Mouse (Mus musculus): Measurements from ENCODE around the gene Kcnj6. TPM values are rescaled to one million over a fixed set of nuclear protein-coding genes. Genes with fewer than 3 reads are reported as not detected.

Gene Kcnj6
- polyA plus RNA-seq, 1 experiment from 2014 or later, result not detected

DNA sequence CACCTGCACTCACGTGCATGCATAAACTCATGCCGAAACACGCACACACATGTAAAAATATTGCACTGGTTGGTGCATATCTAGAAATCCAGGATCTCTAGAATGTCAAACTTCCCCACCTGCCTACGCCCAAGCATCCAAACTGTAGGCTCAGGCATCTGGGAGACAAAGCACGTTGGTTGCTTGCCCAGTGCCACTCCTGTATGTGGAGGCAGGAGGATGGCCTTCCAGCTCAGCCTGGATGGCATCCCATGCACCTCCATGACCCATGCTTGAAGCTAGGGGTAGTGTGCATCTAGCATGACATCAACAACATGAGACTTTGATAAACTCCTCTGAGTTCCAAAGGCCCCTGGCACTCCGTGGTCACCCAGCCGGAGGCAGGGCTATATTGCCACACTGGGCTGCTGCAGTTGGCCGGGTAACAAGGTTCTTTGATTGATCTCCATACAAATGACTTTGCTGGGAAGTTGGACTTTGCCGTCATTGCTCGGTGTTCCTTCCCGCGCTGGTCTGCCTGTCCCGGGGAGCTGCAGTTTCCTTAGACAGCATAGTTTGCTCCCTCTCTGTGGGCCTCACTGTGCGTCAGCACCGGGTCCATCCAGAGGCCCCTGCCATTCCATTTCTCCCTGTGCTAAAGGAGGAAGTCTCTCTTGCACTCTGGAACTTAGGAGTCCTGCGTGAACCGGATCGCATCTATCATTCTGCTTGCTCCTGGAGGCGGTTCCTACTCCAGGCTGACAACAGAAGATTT, 144.9 kb downstream of the Kcnj6 start:
- no peaks in the 10 kb centered on the region for H3K36me3 ChIP-seq
- no peaks in the 10 kb centered on the region for H3K9me3 ChIP-seq
- no peak for ATAC-seq (ENCODE audit: insufficient number of reproducible peaks, insufficient read depth, low FRiP score, low TSS enrichment, low read depth)
- H3K27me3 ChIP-seq, result no peaks in the 10 kb centered on the region
- 79% methylated on average over 19 of the region's 19 CpGs for WGBS
- H3K4me1 ChIP-seq (replicated peaks), result peaks cover 8% of the 10 kb centered on the region; the same call in 1 of the 2 replicates
- H3K9ac ChIP-seq (replicated peaks), result no peak overlapping the region
- H3K27ac ChIP-seq, result no peak overlapping the region
- no peak overlapping the region for H3K4me3 ChIP-seq (replicated peaks)
- H3K4me2 ChIP-seq, result no peak overlapping the region

DNA sequence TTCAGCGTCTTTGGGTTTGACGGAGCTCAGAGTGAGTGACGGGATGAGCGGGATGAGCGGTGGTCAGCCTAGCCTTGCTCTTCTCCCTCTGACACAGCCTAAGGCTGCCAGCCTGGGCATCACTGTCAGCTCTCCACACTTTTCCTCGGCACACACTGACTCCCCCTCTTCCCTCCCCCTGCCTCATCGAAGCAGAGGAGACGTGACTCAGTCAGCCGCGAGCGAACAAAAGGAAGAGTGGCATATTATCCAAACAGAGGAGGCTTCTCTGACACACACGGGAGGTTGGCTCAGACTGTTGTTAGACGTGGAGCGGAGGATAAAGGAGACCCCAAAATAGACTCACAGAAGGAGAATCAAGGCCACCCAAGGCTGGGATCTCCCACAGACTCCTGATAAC, 147.1 kb downstream of the Kcnj6 start:
- Histone ChIP-seq H3K9me3 (no peaks in the 10 kb centered on the region), H3K27ac (no peak overlapping the region), H3K36me3 (no peaks in the 10 kb centered on the region), H3K4me2 (no peak overlapping the region), H3K27me3 (no peaks in the 10 kb centered on the region), H3K4me3 (replicated peaks) (no peak overlapping the region), H3K9ac (replicated peaks) (no peak overlapping the region), H3K4me1 (replicated peaks) (peaks cover 8% of the 10 kb centered on the region; the same call in 1 of the 2 replicates)
- WGBS, result 77% methylated on average over 14 of the region's 14 CpGs
- no peak for ATAC-seq (ENCODE audit: insufficient number of reproducible peaks, insufficient read depth, low FRiP score, low TSS enrichment, low read depth)

DNA sequence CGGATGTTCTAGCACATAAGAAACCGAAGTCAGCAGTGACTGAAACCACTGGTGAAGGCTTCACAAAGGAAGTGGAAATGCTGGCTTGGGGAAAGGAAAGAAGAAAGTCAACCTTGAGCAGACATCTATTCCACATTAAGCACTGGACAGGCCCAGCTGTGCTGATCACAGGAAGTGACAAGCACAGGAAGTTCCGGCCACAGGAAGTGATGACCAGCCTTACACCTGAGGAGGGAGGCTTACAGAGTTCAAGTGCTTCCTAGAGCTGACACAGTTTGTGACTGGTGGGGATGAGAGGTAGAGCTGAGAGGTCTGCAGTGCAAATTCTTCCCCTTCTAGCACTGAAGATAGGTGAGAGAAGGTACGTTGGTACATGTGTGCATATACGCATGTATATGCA, 151.5 kb downstream of the Kcnj6 start:
- H3K36me3 ChIP-seq, result no peaks in the 10 kb centered on the region

DNA sequence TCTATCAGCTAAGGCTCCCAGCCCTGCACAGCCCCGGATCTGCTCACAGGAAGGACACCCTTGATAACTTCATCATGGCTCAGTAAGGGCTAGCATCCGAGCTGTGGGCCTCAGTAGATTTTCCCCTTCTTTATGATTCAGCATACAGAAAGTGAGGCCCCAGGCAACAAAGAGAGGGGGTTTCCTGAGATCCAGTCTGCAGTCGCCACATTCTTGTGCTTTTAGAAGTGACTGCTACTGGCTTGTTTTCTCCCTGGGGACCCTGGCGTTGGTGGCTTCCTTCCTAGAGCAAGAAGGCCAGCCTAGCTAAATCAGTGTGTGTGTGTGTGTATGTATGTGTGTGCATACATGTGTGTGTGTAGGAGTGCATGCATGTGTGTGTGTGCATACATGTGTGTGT, 152.7 kb downstream of the Kcnj6 start:
- no peaks in the 10 kb centered on the region for H3K27me3 ChIP-seq
- no peak for ATAC-seq (ENCODE audit: insufficient number of reproducible peaks, insufficient read depth, low FRiP score, low TSS enrichment, low read depth)
- H3K4me1 ChIP-seq (replicated peaks), result peaks cover 11% of the 10 kb centered on the region; the same call in 1 of the 2 replicates
- H3K4me2 ChIP-seq, result no peak overlapping the region
- no peak overlapping the region for H3K4me3 ChIP-seq (replicated peaks)
- 67% methylated on average over 4 of the region's 4 CpGs for WGBS
- no peak overlapping the region for H3K9ac ChIP-seq (replicated peaks)
- H3K9me3 ChIP-seq, result no peaks in the 10 kb centered on the region
- no peak overlapping the region for H3K27ac ChIP-seq
- no peaks in the 10 kb centered on the region for H3K36me3 ChIP-seq

More for the DNA sequence above, 151.5 kb downstream of the Kcnj6 start:
- Histone ChIP-seq H3K9ac (replicated peaks) (no peak overlapping the region), H3K4me1 (replicated peaks) (peaks cover 8% of the 10 kb centered on the region; the same call in 1 of the 2 replicates), H3K4me2 (no peak overlapping the region), H3K27ac (no peak overlapping the region), H3K4me3 (replicated peaks) (no peak overlapping the region), H3K9me3 (no peaks in the 10 kb centered on the region), H3K27me3 (no peaks in the 10 kb centered on the region)
- WGBS, result 93% methylated on average over 5 of the region's 5 CpGs
- ATAC-seq (ENCODE audit: insufficient number of reproducible peaks, insufficient read depth, low FRiP score, low TSS enrichment, low read depth), result no peak

DNA sequence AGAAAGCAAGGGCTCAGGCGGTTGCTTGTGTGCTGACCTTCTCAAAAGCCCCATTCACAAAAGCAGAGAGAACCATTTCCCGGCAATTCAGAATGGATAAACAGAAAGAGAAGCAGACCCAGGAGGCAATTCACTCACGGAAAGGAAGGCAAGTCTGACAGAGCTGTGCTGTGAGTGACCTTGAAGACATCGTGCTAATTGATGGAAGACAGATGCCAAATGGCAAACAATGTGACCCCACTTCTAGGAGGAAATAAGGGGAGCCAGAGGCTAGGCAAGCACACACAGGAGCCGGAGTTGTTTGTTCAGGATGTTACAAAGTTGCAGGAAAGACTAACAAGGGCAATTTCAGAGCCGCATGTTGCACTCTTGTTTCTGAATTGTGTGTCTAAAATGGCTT, 158.1 kb downstream of the Kcnj6 start:
- 32% methylated on average over 6 of the region's 6 CpGs for WGBS
- ATAC-seq (ENCODE audit: insufficient number of reproducible peaks, insufficient read depth, low FRiP score, low TSS enrichment, low read depth), result no peak

DNA sequence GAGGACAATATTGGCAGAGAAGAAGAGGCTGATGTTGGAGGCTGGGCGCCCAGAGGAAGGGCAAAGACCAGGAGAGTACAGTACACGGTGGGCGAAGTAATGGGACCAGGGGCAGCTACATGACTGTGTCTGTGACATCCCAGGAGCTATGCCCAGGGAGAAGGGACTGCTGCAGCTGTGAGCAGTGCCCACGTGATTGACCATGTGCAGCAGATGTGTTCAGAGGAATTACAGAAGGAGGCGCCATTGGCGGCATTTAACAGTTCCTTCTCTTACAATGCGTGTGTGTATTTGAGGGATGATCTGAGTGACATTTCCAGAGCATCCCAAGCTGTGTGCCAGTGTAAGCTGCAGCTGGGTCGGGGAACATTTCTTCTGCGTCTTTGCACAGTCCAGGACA, 159.6 kb downstream of the Kcnj6 start:
- Histone ChIP-seq H3K27ac (no peak overlapping the region), H3K4me3 (replicated peaks) (no peak overlapping the region), H3K27me3 (peaks cover 3% of the 10 kb centered on the region; the same call in 1 of the 2 replicates), H3K4me2 (no peak overlapping the region), H3K9ac (replicated peaks) (no peak overlapping the region), H3K36me3 (no peaks in the 10 kb centered on the region), H3K9me3 (no peaks in the 10 kb centered on the region), H3K4me1 (replicated peaks) (peaks cover 22% of the 10 kb centered on the region)
- ATAC-seq (ENCODE audit: insufficient number of reproducible peaks, insufficient read depth, low FRiP score, low TSS enrichment, low read depth), result no peak
- WGBS, result 87% methylated on average over 9 of the region's 9 CpGs

More for the DNA sequence above, 158.1 kb downstream of the Kcnj6 start:
- Histone ChIP-seq H3K36me3 (no peaks in the 10 kb centered on the region), H3K9ac (replicated peaks) (no peak overlapping the region), H3K4me1 (replicated peaks) (peaks cover 22% of the 10 kb centered on the region), H3K4me2 (no peak overlapping the region), H3K9me3 (no peaks in the 10 kb centered on the region), H3K27me3 (peaks cover 3% of the 10 kb centered on the region; the same call in 1 of the 2 replicates), H3K27ac (no peak overlapping the region), H3K4me3 (replicated peaks) (no peak overlapping the region)

DNA sequence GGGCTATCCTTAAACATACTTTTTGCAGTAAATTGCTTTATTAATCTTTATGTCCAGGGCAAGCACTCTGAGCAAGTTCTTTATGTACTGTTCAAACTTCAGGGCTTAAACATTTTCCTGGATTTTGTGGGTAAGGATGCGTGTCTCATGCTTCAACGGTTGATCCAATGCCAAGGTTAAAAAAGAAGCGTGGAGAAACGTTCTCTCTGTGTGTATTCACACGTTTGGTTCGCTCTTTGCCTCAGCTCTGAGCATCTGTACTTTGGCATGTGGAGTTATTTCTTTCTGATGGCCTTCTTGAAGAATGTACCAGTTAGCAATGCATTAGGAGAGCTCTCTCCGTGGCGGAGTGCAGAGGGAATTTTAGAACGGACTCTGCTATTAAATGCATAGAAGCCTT, 163.0 kb downstream of the Kcnj6 start:
- Histone ChIP-seq H3K27me3 (peaks cover 3% of the 10 kb centered on the region; the same call in 1 of the 2 replicates), H3K9ac (replicated peaks) (no peak overlapping the region), H3K4me2 (no peak overlapping the region), H3K27ac (peak overlapping the region; percentile 41; the same call in 1 of the 2 replicates), H3K9me3 (no peaks in the 10 kb centered on the region), H3K36me3 (no peaks in the 10 kb centered on the region), H3K4me1 (replicated peaks) (peaks cover 18% of the 10 kb centered on the region), H3K4me3 (replicated peaks) (no peak overlapping the region)
- no peak for ATAC-seq (ENCODE audit: insufficient number of reproducible peaks, insufficient read depth, low FRiP score, low TSS enrichment, low read depth)
- 62% methylated on average over 9 of the region's 9 CpGs for WGBS

DNA sequence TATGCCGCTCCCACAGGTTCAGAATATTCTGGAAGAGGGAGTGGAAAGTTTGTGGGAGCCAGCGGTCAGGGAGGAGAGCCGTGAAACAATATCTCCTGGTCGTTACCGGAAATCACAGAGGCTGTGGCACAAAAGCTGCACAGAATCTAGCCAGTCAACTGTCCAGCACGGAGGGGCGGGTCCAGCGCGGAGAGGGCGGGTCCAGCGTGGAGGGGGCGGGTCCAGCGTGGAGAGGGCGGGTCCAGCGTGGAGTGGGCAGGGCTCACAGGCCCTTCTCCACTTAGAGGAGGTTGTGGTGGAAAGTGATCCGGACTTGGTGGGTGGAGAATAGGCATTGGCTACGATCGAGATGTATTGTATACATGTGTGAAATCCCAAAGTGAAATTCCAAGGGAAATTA, 169.3 kb downstream of the Kcnj6 start:
- no peak overlapping the region for H3K4me2 ChIP-seq
- no peaks in the 10 kb centered on the region for H3K9me3 ChIP-seq
- no peak overlapping the region for H3K4me3 ChIP-seq (replicated peaks)
- H3K36me3 ChIP-seq, result no peaks in the 10 kb centered on the region
- peaks cover 5% of the 10 kb centered on the region; the same call in 1 of the 2 replicates for H3K4me1 ChIP-seq (replicated peaks)
- H3K9ac ChIP-seq (replicated peaks), result no peak overlapping the region
- no peak overlapping the region for H3K27ac ChIP-seq
- ATAC-seq (ENCODE audit: insufficient number of reproducible peaks, insufficient read depth, low FRiP score, low TSS enrichment, low read depth), result no peak
- H3K27me3 ChIP-seq, result no peaks in the 10 kb centered on the region
- WGBS, result 89% methylated on average over 18 of the region's 18 CpGs

DNA sequence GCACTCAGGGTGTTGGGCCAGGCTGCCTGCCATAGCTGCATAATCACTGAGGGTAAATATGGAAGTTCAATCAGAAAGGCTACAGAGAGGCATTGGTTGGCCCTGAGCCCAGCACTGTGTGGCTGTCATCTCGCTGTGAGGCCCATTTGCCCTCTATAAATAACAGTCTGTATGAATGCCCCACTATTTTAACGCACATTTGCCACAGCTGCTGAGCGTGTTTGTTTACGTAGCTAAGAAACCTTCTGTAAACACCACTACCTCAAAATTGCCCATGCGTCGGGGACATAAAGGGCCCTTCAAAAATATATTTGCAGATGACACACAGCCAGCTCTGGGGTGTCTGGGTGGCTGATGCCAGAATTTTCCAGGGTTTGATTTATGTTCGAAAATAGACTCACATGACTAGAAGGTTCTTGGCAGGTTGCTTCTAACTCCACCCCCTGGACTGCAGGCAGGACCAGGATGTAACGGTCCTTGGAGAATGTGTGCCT, 170.4 kb downstream of the Kcnj6 start:
- no peaks in the 10 kb centered on the region for H3K27me3 ChIP-seq
- H3K27ac ChIP-seq, result peak overlapping the region; percentile 47; the same call in 1 of the 2 replicates
- H3K4me2 ChIP-seq, result no peak overlapping the region
- ATAC-seq (ENCODE audit: insufficient number of reproducible peaks, insufficient read depth, low FRiP score, low TSS enrichment, low read depth), result peak; percentile 76; the same call in 1 of the 2 replicates
- 63% methylated on average over 8 of the region's 8 CpGs for WGBS
- no peaks in the 10 kb centered on the region for H3K36me3 ChIP-seq
- H3K4me1 ChIP-seq (replicated peaks), result peaks cover 5% of the 10 kb centered on the region; the same call in 1 of the 2 replicates
- no peak overlapping the region for H3K9ac ChIP-seq (replicated peaks)
- no peak overlapping the region for H3K4me3 ChIP-seq (replicated peaks)
- no peaks in the 10 kb centered on the region for H3K9me3 ChIP-seq

DNA sequence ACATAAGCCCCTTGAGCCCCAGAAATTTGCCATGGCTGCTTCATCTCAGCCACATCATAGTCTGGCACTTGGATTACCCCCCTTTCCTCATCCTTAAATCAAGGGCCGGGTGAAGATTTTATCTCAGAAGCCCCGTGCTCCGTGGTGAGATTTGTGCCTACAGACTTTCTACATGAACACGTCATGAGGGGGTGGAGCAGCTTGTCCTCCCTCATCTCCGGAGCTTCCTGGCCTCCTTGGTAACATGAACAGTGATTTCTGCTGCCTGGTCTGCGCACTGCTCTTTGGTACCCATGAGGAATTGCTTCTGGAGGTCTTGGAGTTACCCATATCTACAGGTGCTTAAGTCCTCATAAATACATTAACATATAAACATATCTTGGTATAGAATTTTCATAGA, 172.2 kb downstream of the Kcnj6 start:
- H3K4me1 ChIP-seq (replicated peaks), result peaks cover 5% of the 10 kb centered on the region; the same call in 1 of the 2 replicates
- no peak overlapping the region for H3K27ac ChIP-seq
- H3K36me3 ChIP-seq, result no peaks in the 10 kb centered on the region
- 84% methylated on average over 6 of the region's 6 CpGs for WGBS
- no peaks in the 10 kb centered on the region for H3K27me3 ChIP-seq
- no peak overlapping the region for H3K9ac ChIP-seq (replicated peaks)
- H3K4me3 ChIP-seq (replicated peaks), result no peak overlapping the region
- H3K9me3 ChIP-seq, result no peaks in the 10 kb centered on the region
- ATAC-seq (ENCODE audit: insufficient number of reproducible peaks, insufficient read depth, low FRiP score, low TSS enrichment, low read depth), result no peak
- H3K4me2 ChIP-seq, result no peak overlapping the region

DNA sequence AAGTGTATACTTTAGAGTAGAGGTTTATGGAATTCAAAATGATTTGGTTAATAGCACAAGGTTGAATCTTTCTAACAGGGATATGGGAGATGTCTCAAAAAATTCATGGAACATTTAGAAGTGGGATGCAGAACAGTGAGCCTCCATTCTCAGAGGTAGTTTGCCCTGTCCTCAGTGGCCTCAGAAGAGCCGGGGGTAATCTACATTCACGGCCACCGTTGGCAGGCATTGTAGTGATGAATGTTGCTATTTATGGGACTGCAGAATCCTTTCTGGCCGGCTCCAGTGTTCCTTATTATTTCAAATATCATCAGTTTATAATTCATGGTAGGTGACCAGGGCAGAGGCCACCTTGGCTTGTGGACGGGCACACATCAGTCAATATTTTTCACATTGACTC, 174.9 kb downstream of the Kcnj6 start:
- H3K4me1 ChIP-seq (replicated peaks), result 0 out of 2 replicates have a peak, but pooled peaks cover 3% of the 10 kb centered on the region
- no peaks in the 10 kb centered on the region for H3K9me3 ChIP-seq

More for the DNA sequence above, 174.9 kb downstream of the Kcnj6 start:
- ATAC-seq (ENCODE audit: insufficient number of reproducible peaks, insufficient read depth, low FRiP score, low TSS enrichment, low read depth), result no peak
- 79% methylated on average over 5 of the region's 5 CpGs for WGBS
- no peak overlapping the region for H3K27ac ChIP-seq
- H3K36me3 ChIP-seq, result no peaks in the 10 kb centered on the region
- H3K4me3 ChIP-seq (replicated peaks), result no peak overlapping the region
- no peak overlapping the region for H3K4me2 ChIP-seq
- no peaks in the 10 kb centered on the region for H3K27me3 ChIP-seq
- H3K9ac ChIP-seq (replicated peaks), result no peak overlapping the region
